Mouse (Mus musculus) cerebellum, postnatal 36 days (tissue): ENCODE measurements at regions not wholly inside any gene's neighbourhood (a gene's known extent, or its start where the extent isn't known, plus 50 kb on each side); places are given as distances from the start of the nearest gene placed in this dataset.

Source experiments
- DNase-seq, 2 experiments: peaks; one replicate each; pipeline ENCODE4 v3.0.0; 2021 to 2022; ENCODE audit warnings: mixed read lengths in 2 of 2

DNA sequence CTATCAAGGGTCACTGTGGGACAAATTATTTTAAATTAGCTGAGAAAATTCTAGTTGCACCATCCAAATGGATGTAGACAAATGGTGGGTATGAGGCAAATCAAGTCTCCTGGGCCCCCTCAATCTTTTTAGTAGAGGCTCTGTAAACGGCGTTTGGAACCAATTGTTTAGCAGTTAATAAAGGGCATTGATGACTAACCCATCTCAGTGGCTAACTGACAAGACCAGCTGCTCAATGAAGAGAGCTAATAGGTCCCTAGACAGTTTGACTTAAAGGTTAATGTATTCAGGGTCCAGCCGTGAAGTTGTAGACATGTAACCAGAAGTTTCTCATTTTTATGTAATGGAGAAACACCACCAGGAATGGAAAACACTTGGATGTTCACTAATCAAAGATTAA is 332.6 kb upstream of the Gm21961 start:
- no peak for DNase-seq

DNA sequence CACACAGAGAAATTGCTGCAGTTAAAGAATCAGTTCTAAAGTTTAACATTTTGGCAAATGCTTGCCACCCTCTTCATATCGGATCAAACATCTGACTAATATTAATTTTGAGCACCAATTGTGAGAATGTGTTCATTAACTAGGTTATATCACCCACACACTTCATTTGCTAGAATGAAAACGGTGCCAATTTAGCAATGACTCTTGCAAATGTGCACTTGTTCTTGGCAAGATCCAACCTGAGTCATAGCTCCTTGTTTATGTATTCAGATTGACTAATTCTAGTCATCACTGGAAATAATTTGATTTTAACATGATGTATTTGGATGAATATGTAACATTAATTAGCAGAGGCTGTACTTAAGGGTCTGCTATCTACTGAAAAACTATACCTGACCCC is 327.8 kb upstream of the Gm21961 start:
- peak in 1 of 2 experiments; percentile 5 for DNase-seq

DNA sequence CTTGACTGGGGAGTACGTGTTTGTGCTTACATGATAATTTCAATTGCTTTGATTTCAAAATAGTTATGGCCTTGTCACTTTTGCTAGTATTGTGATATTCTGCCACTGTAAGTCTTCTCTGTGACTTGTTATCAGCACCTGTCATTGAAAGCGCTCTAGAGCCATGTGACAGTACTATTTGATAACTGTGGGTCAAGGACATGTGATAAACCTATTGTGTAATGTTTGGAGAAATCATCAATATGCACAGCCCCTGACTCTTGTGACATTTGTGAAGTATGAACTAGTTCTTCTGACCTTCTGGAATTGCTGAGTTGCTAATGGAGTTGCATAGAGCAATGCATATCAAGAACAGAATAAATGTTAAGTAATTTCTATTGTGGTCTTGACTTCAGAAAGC is 319.4 kb upstream of the Gm21961 start:
- DNase-seq = no peak

DNA sequence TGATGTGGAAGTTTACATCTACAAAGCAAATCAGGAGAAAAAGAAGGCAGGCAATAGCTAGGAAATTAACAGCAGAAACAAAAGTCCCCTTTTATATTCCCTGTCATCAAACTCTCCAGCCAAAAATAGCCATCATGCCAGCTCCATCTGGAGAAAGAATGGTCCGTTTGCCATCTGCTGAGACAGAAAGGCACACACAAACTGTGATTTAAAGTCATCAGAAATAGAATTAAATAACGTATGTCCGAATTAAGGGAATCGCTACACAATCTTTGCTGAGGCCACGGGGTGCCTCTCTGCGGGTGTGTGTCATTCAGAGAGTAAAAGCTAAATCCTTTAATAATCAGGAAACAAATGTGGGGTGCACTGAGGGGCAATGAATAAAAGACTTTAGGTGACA is 293.4 kb upstream of the Gm21961 start:
- DNase-seq = peak; percentile 28 to 40

DNA sequence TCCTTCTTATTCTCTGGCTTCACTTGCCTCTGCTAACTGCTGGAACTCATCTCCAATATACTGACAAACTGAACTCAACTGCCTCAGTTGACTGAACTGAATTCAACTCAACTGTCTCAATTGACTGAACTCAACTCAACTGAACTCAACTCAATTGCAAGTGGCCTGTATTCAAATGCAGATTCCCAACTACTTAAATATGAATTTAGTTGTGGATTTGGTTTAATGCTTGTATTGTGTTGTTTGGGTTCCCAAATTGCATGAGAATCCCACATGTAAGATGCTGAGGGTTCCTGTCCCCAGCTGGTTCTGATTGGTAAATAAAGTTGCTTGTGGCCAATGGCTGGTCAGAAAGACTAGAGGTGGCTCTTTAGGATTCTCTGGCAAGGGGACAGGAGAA is 244.1 kb upstream of the Gm21961 start:
- no peak for DNase-seq

DNA sequence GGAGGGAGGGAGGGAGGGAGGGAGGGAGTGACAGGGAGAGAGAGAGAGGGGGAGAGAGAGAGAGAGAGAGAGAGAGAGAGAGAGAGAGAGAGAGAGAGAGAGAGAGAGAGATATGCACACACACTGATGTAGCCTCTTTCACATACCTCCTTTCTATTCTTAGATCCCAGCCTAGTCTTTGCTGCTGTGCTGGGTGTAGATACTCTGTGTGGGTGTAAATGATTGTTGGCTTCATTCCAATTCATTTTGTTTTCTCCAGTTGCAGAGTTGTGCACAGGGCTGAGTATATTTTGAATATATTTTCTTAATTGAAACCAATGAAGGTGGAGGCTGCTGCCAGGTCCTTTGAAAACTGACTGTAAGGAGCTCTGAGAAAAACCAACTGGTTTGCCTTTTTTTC is 207.8 kb upstream of the Gm21961 start:
- DNase-seq = no peak

DNA sequence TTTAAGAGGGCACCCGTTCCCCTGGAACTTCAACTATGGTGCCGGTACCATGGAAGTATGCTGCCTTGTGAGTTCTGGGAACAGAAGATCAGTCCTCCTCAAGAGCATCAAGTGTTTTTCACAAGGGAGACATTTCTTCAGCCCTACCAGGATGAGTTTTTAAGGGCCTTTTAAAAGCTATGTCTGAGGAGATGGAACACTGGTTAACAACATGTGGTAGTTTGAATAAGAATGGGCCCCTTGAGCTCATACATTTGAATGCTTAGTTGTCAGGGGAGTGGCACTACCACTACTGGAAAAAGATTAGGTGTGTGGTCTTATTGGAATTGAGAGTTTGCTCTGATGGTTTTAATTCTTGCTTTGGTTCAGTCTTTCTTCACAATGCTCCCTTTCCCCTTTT is 203.2 kb upstream of the Gm21961 start:
- DNase-seq = no peak

DNA sequence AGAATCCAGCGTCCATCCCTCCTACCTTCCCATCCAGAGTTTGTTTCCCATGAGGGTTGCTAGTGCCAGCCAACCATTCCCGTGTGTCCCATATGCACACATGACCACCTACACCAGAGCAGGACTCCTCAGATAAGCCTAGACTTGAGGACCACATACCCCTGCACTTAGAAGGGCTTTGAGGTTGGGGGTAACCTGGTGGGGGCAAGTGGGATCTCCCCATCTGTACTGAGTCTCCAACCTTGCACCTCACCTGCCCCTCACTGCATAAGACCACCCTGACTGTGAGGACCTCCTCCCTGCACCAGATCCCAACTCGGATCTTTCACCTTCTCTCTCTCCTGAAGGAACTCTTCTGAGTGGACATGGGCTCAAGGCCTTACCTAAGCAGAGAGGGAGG is 181.6 kb upstream of the Gm21961 start:
- no peak for DNase-seq

DNA sequence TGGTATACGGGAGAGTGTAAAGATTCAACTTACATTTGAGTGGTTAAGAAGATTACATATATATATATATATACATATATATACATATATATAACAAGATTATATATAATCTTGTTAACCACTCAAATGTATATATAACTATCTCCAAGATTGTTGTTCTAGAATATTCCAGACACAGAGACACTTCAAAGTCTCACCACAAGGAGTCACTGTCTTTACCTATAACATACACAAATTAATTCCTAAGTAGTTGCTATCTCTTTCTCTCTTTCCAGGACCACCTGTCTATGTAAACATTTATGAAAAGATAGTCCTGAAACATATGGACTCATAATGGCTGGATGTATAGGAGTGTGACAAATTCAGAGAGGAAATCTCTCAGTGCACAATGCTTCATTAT is 178.9 kb upstream of the Gm21961 start:
- DNase-seq = no peak
